Mouse (Mus musculus): ENCODE results near the gene Pafah1b1. TPM values are rescaled to one million over a fixed set of nuclear protein-coding genes. Genes with fewer than 3 reads are reported as not detected.

The Pafah1b1 gene
- polyA plus RNA-seq, 1 experiment from 2014 or later = 41.2 TPM

- WGBS = 55% methylated on average over 6 of the region's 6 CpGs
- Histone ChIP-seq H3K9ac (no peak overlapping the region), H3K4me1 (peaks cover 23% of the 10 kb centered on the region)
Measured at GRCm38 (mm10) chr11:74653385-74653784, 71.1 kb downstream of the Pafah1b1 start.

GRCm38 (mm10) chr11:74652791-74653191, 71.7 kb downstream of the Pafah1b1 start:
- H3K27me3 ChIP-seq = no peaks in the 10 kb centered on the region
- peaks cover 8% of the 10 kb centered on the region for H3K36me3 ChIP-seq
- no peak overlapping the region for H3K9ac ChIP-seq
- H3K27ac ChIP-seq = no peak overlapping the region
- no peak overlapping the region for H3K4me3 ChIP-seq
- H3K9me3 ChIP-seq = no peaks in the 10 kb centered on the region
- 89% methylated on average over 4 of the region's 4 CpGs for WGBS
- H3K4me2 ChIP-seq = no peak overlapping the region
- peaks cover 23% of the 10 kb centered on the region for H3K4me1 ChIP-seq
- ATAC-seq (ENCODE audit: borderline replicate concordance, extremely low read depth, low FRiP score, low TSS enrichment) = no peak

More at GRCm38 (mm10) chr11:74653385-74653784, 71.1 kb downstream of the Pafah1b1 start:
- Histone ChIP-seq H3K4me3 (no peak overlapping the region), H3K4me2 (no peak overlapping the region), H3K36me3 (peaks cover 14% of the 10 kb centered on the region), H3K27ac (no peak overlapping the region), H3K9me3 (no peaks in the 10 kb centered on the region), H3K27me3 (no peaks in the 10 kb centered on the region)
- no peak for ATAC-seq (ENCODE audit: borderline replicate concordance, extremely low read depth, low FRiP score, low TSS enrichment)

- 48% methylated on average over 4 of the region's 4 CpGs for WGBS
- ATAC-seq (ENCODE audit: borderline replicate concordance, extremely low read depth, low FRiP score, low TSS enrichment) = no peak
- no peaks in the 10 kb centered on the region for H3K36me3 ChIP-seq
- no peaks in the 10 kb centered on the region for H3K9me3 ChIP-seq
- peak overlapping the region; percentile 100 for H3K4me3 ChIP-seq
- peak overlapping the region; percentile 80 for H3K9ac ChIP-seq
- H3K4me1 ChIP-seq = peaks cover 23% of the 10 kb centered on the region
- no peaks in the 10 kb centered on the region for H3K27me3 ChIP-seq
- peak overlapping the region; percentile 90 for H3K4me2 ChIP-seq
- H3K27ac ChIP-seq = 0 out of 2 replicates have a peak overlapping the region, but pooled peaks have one; percentile 5
Measured at GRCm38 (mm10) chr11:74650576-74651100, 73.8 kb downstream of the Pafah1b1 start.

GRCm38 (mm10) chr11:74649647-74650551, 74.6 kb downstream of the Pafah1b1 start:
- Histone ChIP-seq H3K36me3 (no peaks in the 10 kb centered on the region), H3K9ac (peak overlapping the region; percentile 80), H3K4me3 (peak overlapping the region; percentile 100), H3K27me3 (no peaks in the 10 kb centered on the region), H3K9me3 (no peaks in the 10 kb centered on the region), H3K27ac (peak overlapping the region; percentile 65), H3K4me1 (peaks cover 23% of the 10 kb centered on the region), H3K4me2 (peak overlapping the region; percentile 90)
- under 1% methylated on average over 53 of the region's 53 CpGs for WGBS
- peak; percentile 31; the same call in 1 of the 2 replicates for ATAC-seq (ENCODE audit: borderline replicate concordance, extremely low read depth, low FRiP score, low TSS enrichment)

- H3K9ac ChIP-seq = peak within 1 kb of the TSS; percentile 80
- no peaks in the 10 kb centered on the region for H3K36me3 ChIP-seq
- H3K4me2 ChIP-seq = peak within 1 kb of the TSS; percentile 90
- peak within 1 kb of the TSS; percentile 100 for H3K4me3 ChIP-seq
- ATAC-seq (ENCODE audit: borderline replicate concordance, extremely low read depth, low FRiP score, low TSS enrichment) = peak; percentile 92
- WGBS = under 1% methylated on average over 58 of the region's 58 CpGs
- peaks cover 23% of the 10 kb centered on the region for H3K4me1 ChIP-seq
- peak within 1 kb of the TSS; percentile 65 for H3K27ac ChIP-seq
- no peaks in the 10 kb centered on the region for H3K27me3 ChIP-seq
- no peaks in the 10 kb centered on the region for H3K9me3 ChIP-seq
Measured at GRCm38 (mm10) chr11:74649095-74649646, 75.3 kb downstream of the Pafah1b1 start, which contains the start of gene Cluh. TSS of gene Cluh (plus strand) at chr11:74649495.

GRCm38 (mm10) chr11:74648676-74649075, 75.8 kb downstream of the Pafah1b1 start:
- peak; percentile 15; the same call in 1 of the 2 replicates for ATAC-seq (ENCODE audit: borderline replicate concordance, extremely low read depth, low FRiP score, low TSS enrichment)
- Histone ChIP-seq H3K36me3 (no peaks in the 10 kb centered on the region), H3K27ac (peak overlapping the region; percentile 65), H3K4me3 (peak overlapping the region; percentile 100), H3K27me3 (no peaks in the 10 kb centered on the region), H3K4me1 (peaks cover 23% of the 10 kb centered on the region), H3K4me2 (peak overlapping the region; percentile 90), H3K9me3 (no peaks in the 10 kb centered on the region), H3K9ac (peak overlapping the region; percentile 80)
- WGBS = 6% methylated on average over 1 of the region's 1 CpGs

GRCm38 (mm10) chr11:74647966-74648365, 76.5 kb downstream of the Pafah1b1 start:
- Histone ChIP-seq H3K4me2 (no peak overlapping the region), H3K9me3 (no peaks in the 10 kb centered on the region), H3K4me3 (no peak overlapping the region), H3K27ac (no peak overlapping the region), H3K36me3 (no peaks in the 10 kb centered on the region), H3K4me1 (peaks cover 23% of the 10 kb centered on the region), H3K27me3 (no peaks in the 10 kb centered on the region), H3K9ac (no peak overlapping the region)
- WGBS = 83% methylated on average over 1 of the region's 1 CpGs
- no peak for ATAC-seq (ENCODE audit: borderline replicate concordance, extremely low read depth, low FRiP score, low TSS enrichment)

GRCm38 (mm10) chr11:74639628-74640027, 84.8 kb downstream of the Pafah1b1 start:
- Histone ChIP-seq H3K27me3 (no peaks in the 10 kb centered on the region), H3K4me3 (no peak overlapping the region; the same call in 1 of the 2 replicates), H3K36me3 (no peaks in the 10 kb centered on the region), H3K9me3 (no peaks in the 10 kb centered on the region), H3K27ac (peak overlapping the region; percentile 98), H3K9ac (no peak overlapping the region), H3K4me1 (peaks cover 31% of the 10 kb centered on the region), H3K4me2 (no peak overlapping the region)
- WGBS = 48% methylated on average over 1 of the region's 1 CpGs
- no peak for ATAC-seq (ENCODE audit: borderline replicate concordance, extremely low read depth, low FRiP score, low TSS enrichment)

- H3K4me1 ChIP-seq = peaks cover 31% of the 10 kb centered on the region
- peak overlapping the region; percentile 89 for H3K4me2 ChIP-seq
- peak overlapping the region; percentile 86 for H3K4me3 ChIP-seq
- peak; percentile 46 for ATAC-seq (ENCODE audit: borderline replicate concordance, extremely low read depth, low FRiP score, low TSS enrichment)
- peak overlapping the region; percentile 85 for H3K9ac ChIP-seq
- 9% methylated on average over 9 of the region's 9 CpGs for WGBS
- peak overlapping the region; percentile 98 for H3K27ac ChIP-seq
- H3K36me3 ChIP-seq = no peaks in the 10 kb centered on the region
- H3K9me3 ChIP-seq = no peaks in the 10 kb centered on the region
- H3K27me3 ChIP-seq = no peaks in the 10 kb centered on the region
Measured at GRCm38 (mm10) chr11:74638791-74639411, 85.6 kb downstream of the Pafah1b1 start.

GRCm38 (mm10) chr11:74637971-74638790, 86.3 kb downstream of the Pafah1b1 start:
- Histone ChIP-seq H3K36me3 (no peaks in the 10 kb centered on the region), H3K4me2 (peak overlapping the region; percentile 89), H3K27me3 (no peaks in the 10 kb centered on the region), H3K4me1 (peaks cover 31% of the 10 kb centered on the region), H3K9ac (peak overlapping the region; percentile 85), H3K27ac (peak overlapping the region; percentile 98), H3K9me3 (no peaks in the 10 kb centered on the region), H3K4me3 (peak overlapping the region; percentile 86)
- 0% methylated on average over 64 of the region's 86 CpGs for WGBS
- peak; percentile 94 for ATAC-seq (ENCODE audit: borderline replicate concordance, extremely low read depth, low FRiP score, low TSS enrichment)

- peak overlapping the region; percentile 85 for H3K9ac ChIP-seq
- WGBS = 19% methylated on average over 8 of the region's 8 CpGs
- H3K4me1 ChIP-seq = peaks cover 31% of the 10 kb centered on the region
- H3K27ac ChIP-seq = peak overlapping the region; percentile 98
- ATAC-seq (ENCODE audit: borderline replicate concordance, extremely low read depth, low FRiP score, low TSS enrichment) = no peak
- H3K4me2 ChIP-seq = peak overlapping the region; percentile 89
- no peaks in the 10 kb centered on the region for H3K27me3 ChIP-seq
- H3K4me3 ChIP-seq = peak overlapping the region; percentile 86
- H3K36me3 ChIP-seq = no peaks in the 10 kb centered on the region
- H3K9me3 ChIP-seq = no peaks in the 10 kb centered on the region
Measured at GRCm38 (mm10) chr11:74637486-74637885, 87.0 kb downstream of the Pafah1b1 start.

Data from lung, embryonic 15.5 days (tissue).